Mouse (Mus musculus) left cerebral cortex, adult 11 months (tissue): ENCODE measurements around the gene Mrgprb4.

ENCODE experiments used
- DNase-seq: peaks from one replicate; pipeline ENCODE4 v3.0.0; 2022; ENCODE audit warnings: low spot score

Mrgprb4 gene

GRCm38 (mm10) chr7:48199188-48199587, at the start of gene Mrgprb4:
Mrgprb4 (minus strand) TSS chr7:48199288.
- no peak for DNase-seq

GRCm38 (mm10) chr7:48226114-48226513, 27.0 kb upstream of the Mrgprb4 start:
- no peak for DNase-seq

GRCm38 (mm10) chr7:48225065-48225464, 26.0 kb upstream of the Mrgprb4 start:
- DNase-seq = no peak

GRCm38 (mm10) chr7:48168919-48169318, 30.2 kb downstream of the Mrgprb4 start, which contains the start of gene Mrgprb5:
Mrgprb5 (minus strand) TSS chr7:48169019.
- DNase-seq = no peak

- no peak for DNase-seq
Measured at GRCm38 (mm10) chr7:48167471-48167870, 31.6 kb downstream of the Mrgprb4 start.
